Mouse (Mus musculus) hindbrain, postnatal 0 days (tissue): ENCODE data around the gene Shld1. TPM values are rescaled to one million over a fixed set of nuclear protein-coding genes. Genes with fewer than 3 reads are reported as not detected.

Source experiments
- ATAC-seq: fragments of 200-750 bp; cut with Nextera tagmentation; 2 replicates; pipeline ENCODE4 v1.8.0; 2017; ENCODE audit warnings: mild to moderate bottlenecking, moderate TSS enrichment, moderate library complexity
- DNase-seq: peaks from one replicate; pipeline ENCODE4 v3.0.0-alpha.2; 2015; ENCODE audit warnings: low spot score
- H3K27ac ChIP-seq: fragments of 300-500 bp; sonication (generic); 2 replicates; pipeline ENCODE4 v1.5.1; 2014; ENCODE audit warnings: mild to moderate bottlenecking
- H3K27me3 ChIP-seq: fragments of 300-500 bp; sonication (generic); 2 replicates; pipeline ENCODE4 v1.6.1; 2014; ENCODE audit warnings: low read length, mixed read lengths; ENCODE audit not compliant: insufficient read depth
- H3K36me3 ChIP-seq: fragments of 300-500 bp; sonication (generic); 2 replicates; pipeline ENCODE4 v1.6.1; 2014; ENCODE audit warnings: low read length, mixed read lengths; ENCODE audit not compliant: insufficient read depth
- H3K4me1 ChIP-seq: fragments of 300-500 bp; sonication (generic); 2 replicates; pipeline ENCODE4 v1.6.1; 2014; ENCODE audit warnings: antibody characterized with exemption, low read length, mixed read lengths; ENCODE audit not compliant: insufficient read depth
- H3K4me2 ChIP-seq: fragments of 300-500 bp; sonication (generic); 2 replicates; pipeline ENCODE4 v1.6.1; 2014; ENCODE audit warnings: low read depth, mild to moderate bottlenecking, low read length, moderate library complexity, mixed read lengths
- H3K4me3 ChIP-seq: fragments of 300-500 bp; sonication (generic); 2 replicates; pipeline ENCODE4 v1.5.1; 2014; ENCODE audit warnings: low read length
- H3K9ac ChIP-seq: fragments of 300-500 bp; sonication (generic); replicated peaks from 2 replicates; pipeline ENCODE4 v1.6.1; 2014; ENCODE audit warnings: mild to moderate bottlenecking, low read length, moderate library complexity, mixed read lengths
- H3K9me3 ChIP-seq: fragments of 300-500 bp; sonication (generic); 2 replicates; pipeline ENCODE4 v1.6.1; 2016; ENCODE audit warnings: low read length, mixed read lengths
- CTCF ChIP-seq: IDR thresholded peaks from 2 replicates; pipeline ENCODE4 v1.5.1; 2016; ENCODE audit warnings: antibody characterized with exemption, control low read depth, low read depth
- WGBS: fragments of 180-500 bp; shearing (Covaris S2); extraction: QIAGEN DNeasy Blood & Tissue Kit; methylation state at CpG from one replicate; pipeline ENCODE4 v1.1.7; 2014; 5-methylcytosine and 5-hydroxymethylcytosine counted together
- polyA plus RNA-seq: library from polyadenylated mRNA; unstranded; fragments of >200 nt; fragmentation: Nextera tagmentation; extraction: Ambion mirVana; gene quantifications from 2 replicates; pipeline ENCODE4 v1.2.1, GENCODE M21; 2015
- total RNA-seq: library from RNA; depleted of rRNA; stranded (reverse); fragments of >200 nt; gene quantifications from 2 replicates; pipeline ENCODE4 v1.2.3, GENCODE M21; 2014

Gene Shld1
- total and polyA plus RNA-seq, 2 experiments from 2014 or later: 16.7 to 17.8 TPM

- Histone ChIP-seq H3K27ac (no peak overlapping the region), H3K4me3 (no peak overlapping the region), H3K4me1 (no peaks in the 10 kb centered on the region), H3K36me3 (no peaks in the 10 kb centered on the region), H3K27me3 (no peaks in the 10 kb centered on the region), H3K9ac (no peak overlapping the region), H3K4me2 (no peak overlapping the region), H3K9me3 (no peaks in the 10 kb centered on the region)
- no peak for DNase-seq
- TF ChIP-seq CTCF: no peak
- 0 out of 2 replicates have a peak, but pooled peaks have one; percentile 45 for ATAC-seq
- 68% methylated on average over 4 of the region's 4 CpGs for WGBS
These were observed 16.4 kb upstream of the Shld1 start for GRCm38 (mm10) chr2:132670290-132670689.

DNA sequence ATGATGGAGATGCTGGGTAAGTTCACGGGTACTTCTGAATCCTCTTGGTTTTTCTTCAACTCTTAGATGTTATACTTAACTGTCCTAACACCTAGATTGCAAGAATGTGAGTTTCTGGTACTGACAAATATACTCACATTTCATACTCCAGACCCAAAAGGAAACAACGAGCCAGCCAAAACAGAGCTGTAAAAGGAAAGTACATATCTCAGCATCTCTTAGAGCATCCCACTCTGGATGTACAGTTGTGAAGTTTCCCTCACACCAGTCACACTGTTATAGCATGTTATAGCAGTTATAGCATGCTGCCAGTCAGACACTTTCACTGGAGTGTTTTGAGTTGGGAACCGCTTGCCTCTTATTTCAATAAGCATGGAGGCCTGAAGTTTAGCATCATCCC lies 14.6 kb upstream of the Shld1 start:
- DNase-seq (no peak), ATAC-seq (no peak)
- Histone ChIP-seq H3K36me3 (no peaks in the 10 kb centered on the region), H3K4me3 (no peak overlapping the region), H3K27ac (no peak overlapping the region), H3K9ac (no peak overlapping the region), H3K4me2 (no peak overlapping the region), H3K9me3 (no peaks in the 10 kb centered on the region), H3K27me3 (no peaks in the 10 kb centered on the region), H3K4me1 (no peaks in the 10 kb centered on the region)
- WGBS: 90% methylated on average over 3 of the region's 3 CpGs
- TF ChIP-seq CTCF: no peak

DNA sequence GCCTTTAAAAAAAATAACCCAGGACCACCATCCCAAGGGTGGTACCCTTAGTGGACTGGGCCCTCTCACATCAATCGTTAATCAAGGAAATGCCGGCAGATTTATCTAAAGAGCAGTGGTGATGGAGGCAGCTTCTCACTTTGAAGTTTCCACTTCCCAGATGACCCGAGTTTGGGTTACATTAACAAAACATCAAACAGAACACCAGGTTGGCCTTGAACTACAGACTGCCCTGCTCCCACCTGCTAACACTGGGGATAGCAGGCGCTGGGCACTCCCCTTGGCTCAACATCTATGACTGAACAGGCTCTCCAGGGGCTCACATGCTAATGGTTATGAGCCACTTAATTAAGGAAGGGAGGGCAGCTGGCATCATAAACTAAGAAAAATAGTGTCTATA lies 10.6 kb upstream of the Shld1 start:
- Histone ChIP-seq H3K4me3 (no peak overlapping the region), H3K27ac (no peak overlapping the region), H3K27me3 (no peaks in the 10 kb centered on the region), H3K9me3 (no peaks in the 10 kb centered on the region), H3K4me1 (no peaks in the 10 kb centered on the region), H3K9ac (no peak overlapping the region), H3K4me2 (no peak overlapping the region), H3K36me3 (no peaks in the 10 kb centered on the region)
- ATAC-seq (no peak), DNase-seq (no peak)
- 80% methylated on average over 4 of the region's 4 CpGs for WGBS
- no peak for TF ChIP-seq CTCF

DNA sequence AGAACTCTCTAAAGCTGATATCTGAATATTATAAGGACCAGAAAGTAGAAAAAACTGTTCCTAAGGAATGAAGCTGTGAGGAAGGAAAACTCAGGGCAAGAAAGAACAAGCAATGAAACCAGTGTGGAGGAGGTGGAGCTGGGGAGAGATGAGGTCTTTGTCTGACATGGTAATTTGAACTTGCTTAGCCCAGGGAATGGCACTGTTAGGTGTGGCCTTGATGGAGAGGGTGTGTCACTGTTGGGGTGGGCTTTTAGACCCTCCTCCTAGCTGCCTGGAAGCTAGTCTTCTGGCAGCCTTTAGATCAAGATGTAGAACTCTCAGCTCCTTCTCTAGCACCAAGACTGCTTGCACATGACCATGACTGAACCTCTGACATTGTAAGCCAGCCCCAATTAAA lies 1.7 kb upstream of the Shld1 start:
- Histone ChIP-seq H3K9me3 (no peaks in the 10 kb centered on the region), H3K4me2 (no peak overlapping the region), H3K4me3 (no peak overlapping the region), H3K27ac (no peak overlapping the region), H3K27me3 (no peaks in the 10 kb centered on the region), H3K36me3 (no peaks in the 10 kb centered on the region), H3K9ac (no peak overlapping the region), H3K4me1 (0 out of 2 replicates have a peak, but pooled peaks cover 5% of the 10 kb centered on the region)
- no peak for ATAC-seq
- no peak for DNase-seq
- TF ChIP-seq CTCF: no peak

GRCm38 (mm10) chr2:132688611-132689021 lies 1.9 kb downstream of the Shld1 start:
- Histone ChIP-seq H3K27me3 (no peaks in the 10 kb centered on the region), H3K9me3 (no peaks in the 10 kb centered on the region), H3K4me3 (no peak overlapping the region), H3K36me3 (no peaks in the 10 kb centered on the region), H3K4me2 (no peak overlapping the region), H3K4me1 (0 out of 2 replicates have a peak, but pooled peaks cover 5% of the 10 kb centered on the region), H3K27ac (no peak overlapping the region), H3K9ac (no peak overlapping the region)
- DNase-seq (no peak), ATAC-seq (no peak)
- no peak for TF ChIP-seq CTCF
- WGBS: 87% methylated on average over 7 of the region's 7 CpGs

DNA sequence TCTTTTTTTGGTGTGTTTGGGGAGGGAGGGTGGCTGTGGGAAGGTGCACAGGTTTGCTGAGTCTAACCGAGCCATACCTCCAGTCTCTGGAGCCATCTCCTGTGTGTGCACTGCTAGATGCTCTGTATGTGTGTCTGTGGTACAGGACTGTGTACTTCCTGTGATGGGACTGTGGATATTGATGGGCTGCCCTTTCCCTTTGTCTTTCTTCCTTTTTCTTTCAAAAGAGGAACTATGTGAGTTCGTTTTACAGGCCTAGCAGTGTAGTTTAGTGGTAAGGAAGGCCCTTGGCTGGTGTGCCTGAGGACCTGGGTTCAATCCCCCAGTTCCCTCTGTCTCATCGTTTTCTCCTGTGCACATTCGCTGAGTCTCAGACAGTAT lies 2.4 kb downstream of the Shld1 start:
- H3K9ac ChIP-seq: no peak overlapping the region
- no peak for DNase-seq

DNA sequence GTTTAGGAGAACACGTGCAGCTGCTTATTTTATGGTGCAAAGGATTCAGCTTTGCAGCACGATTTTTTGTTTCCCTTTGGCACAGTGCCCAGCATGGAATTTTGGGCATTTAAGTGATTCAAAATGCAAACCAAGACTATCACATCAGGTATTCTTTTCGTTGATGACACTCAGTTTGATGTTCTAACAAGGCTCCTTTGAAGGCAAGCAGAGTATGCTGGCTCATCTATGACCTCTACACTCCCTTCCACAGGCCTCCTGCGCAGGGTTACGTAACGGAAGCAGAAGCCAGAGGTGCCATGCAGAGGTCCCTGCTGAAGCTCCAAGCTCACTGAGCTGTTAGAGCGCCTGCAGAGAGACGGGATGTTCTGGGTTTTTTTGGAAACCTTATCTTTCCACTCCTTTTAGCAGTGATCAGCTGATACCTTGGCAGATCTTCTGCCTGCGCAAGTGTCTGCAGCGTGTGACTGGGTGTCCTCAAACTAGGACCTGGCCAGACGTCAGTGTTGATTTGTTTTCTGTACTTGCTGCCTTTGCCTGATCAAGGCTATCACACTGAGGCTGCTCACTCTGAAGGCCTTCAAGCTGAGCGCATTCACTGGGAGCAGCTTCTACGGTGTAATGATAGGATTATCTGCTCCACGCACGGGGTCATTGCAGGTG lies 3.0 kb downstream of the Shld1 start:
- Histone ChIP-seq H3K4me1 (0 out of 2 replicates have a peak, but pooled peaks cover 5% of the 10 kb centered on the region), H3K4me2 (no peak overlapping the region), H3K4me3 (no peak overlapping the region), H3K36me3 (no peaks in the 10 kb centered on the region), H3K9me3 (no peaks in the 10 kb centered on the region), H3K27me3 (no peaks in the 10 kb centered on the region), H3K27ac (no peak overlapping the region), H3K9ac (no peak overlapping the region)
- DNase-seq (no peak), ATAC-seq (no peak)
- no peak for TF ChIP-seq CTCF
- 69% methylated on average over 15 of the region's 15 CpGs for WGBS

More for the DNA sequence above, 2.4 kb downstream of the Shld1 start:
- Histone ChIP-seq H3K27me3 (no peaks in the 10 kb centered on the region), H3K27ac (no peak overlapping the region), H3K4me1 (0 out of 2 replicates have a peak, but pooled peaks cover 5% of the 10 kb centered on the region), H3K36me3 (no peaks in the 10 kb centered on the region), H3K4me2 (no peak overlapping the region), H3K9me3 (no peaks in the 10 kb centered on the region), H3K4me3 (no peak overlapping the region)
- 69% methylated on average over 4 of the region's 4 CpGs for WGBS
- ATAC-seq: no peak
- TF ChIP-seq CTCF: no peak
